Mouse (Mus musculus): ENCODE data around the gene D930048N14Rik.
A peak's percentile ranks its signal among the peaks of the same experiment; 100 is the strongest.
"Not testable (repeated sequence)": the region's sequence is repeated elsewhere in the genome, so short reads cannot be mapped to it uniquely, and the experiment has no call there.

Gene D930048N14Rik

DNA sequence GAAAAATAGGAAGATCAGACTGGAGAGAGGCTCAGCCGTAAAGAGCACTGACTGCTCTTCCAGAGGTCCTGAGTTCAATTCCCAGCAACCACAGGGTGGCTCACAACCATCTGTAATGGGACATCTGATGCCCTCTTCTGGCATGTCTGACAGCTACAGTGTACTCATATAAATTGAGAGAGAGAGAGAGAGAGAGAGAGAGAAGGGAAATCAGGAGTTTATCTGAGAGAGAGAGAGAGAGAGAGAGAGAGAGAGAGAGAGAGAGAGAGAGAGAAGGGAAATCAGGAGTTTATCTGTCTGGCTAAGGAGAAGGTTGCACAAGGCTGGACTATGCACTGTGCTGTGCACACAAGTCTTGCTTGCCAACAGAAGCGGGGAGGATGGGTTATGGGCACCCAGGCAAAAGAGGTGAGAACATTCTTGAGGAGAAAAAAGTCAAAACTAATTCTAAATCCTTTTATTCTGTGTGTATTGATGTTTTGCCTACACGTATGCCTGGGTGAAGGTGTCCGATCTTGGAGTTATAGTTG, 2.2 kb downstream of the D930048N14Rik start:
- no peak for DNase-seq (ENCODE audit: low spot score in 2 of 2)

DNA sequence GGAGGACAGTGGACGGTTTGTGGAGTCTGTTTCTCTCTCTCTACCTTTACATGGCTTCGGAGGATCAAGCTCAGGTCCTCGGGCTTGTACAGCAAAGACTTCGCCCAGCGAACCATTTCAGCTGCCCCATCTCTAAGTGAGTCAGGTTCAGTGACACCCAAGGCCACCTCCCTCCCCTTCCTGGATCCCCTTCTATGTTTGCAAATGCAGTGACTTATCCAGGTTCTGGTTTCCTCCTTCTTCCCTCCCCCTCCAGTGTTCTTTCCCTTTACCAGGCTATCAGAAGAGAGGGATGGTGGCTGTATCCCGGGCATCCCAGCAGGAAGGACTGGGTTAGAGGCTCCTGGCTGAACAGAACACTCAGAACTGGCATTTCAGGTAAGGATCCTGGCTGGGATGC, 3.0 kb downstream of the D930048N14Rik start:
- DNase-seq (ENCODE audit: low spot score in 2 of 2): no peak

DNA sequence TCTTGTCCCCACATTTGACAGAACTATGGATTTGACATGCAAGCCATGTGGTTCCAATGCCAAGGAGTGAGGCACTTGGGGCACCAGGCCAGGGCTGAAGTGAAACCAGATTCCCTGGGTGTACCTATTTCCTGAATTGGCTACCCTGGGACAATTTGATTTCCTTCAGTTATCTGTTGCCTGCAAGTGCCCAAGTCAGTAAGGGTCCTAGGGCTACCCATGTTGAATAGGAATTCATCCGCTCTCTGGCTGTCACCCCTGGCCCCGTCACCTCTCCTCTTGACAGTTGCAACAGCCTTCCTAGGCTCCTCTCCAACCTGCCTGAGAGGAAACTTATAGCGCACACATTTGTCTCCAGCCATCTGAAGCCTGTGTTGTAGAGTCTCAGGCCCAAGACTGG, 4.1 kb downstream of the D930048N14Rik start:
- DNase-seq (ENCODE audit: low spot score in 2 of 2): no peak

DNA sequence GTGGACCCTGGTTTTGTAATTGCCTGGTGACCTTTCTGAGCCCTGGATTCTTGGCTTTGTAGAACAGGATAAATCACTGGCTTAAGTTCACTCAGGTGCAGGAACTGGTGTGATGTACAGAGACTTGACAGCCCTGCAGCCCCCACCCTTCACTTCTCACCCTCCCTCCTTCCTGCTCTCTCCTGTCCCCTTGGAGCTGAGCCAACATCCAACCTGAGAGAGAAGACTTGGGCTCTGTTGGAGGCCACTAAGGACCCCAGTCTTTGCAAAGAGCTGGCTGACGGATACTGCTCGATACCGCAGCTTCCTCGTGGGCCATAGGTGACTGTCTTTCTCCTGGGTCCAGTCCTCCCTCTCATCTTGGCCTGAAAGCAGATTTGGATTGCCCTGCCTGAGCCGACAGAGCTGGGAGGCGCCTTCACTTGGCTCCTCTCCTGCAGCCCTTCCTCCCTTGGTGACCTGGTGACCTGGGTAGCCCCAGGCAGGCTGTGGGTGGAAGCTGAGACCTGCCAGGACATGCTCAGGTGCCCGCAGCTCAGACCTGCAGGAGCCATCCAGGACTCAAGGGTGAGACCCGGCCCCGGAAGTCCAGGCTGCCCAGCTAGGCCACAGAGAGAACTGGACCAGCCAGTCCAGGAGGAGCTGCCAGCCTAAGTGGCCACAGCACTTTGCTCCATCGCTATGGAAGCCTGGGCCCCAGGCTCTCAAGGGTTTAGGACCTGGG, 6.2 kb downstream of the D930048N14Rik start:
- no peak for DNase-seq (ENCODE audit: low spot score in 2 of 2)

DNA sequence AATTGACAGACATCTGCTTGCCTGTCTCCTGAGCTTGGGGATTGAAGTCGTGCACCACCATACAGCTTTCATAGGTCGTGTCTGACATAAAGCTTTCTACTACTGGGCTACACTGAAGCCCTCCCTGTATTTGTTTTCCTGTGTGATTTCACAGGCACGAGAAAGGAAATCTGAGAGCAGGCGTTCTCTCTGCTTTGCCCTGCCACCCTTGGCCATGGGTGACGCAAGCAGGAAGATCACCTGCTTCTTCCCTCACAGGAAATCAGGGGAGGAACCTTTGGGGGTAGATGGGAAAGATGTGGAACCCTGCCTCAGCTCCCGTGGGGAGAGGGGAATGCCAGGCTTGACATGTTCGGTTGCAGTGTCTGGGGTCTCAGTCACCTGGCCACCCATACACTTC, 7.5 kb downstream of the D930048N14Rik start:
- DNase-seq (ENCODE audit: low spot score in 2 of 2): no peak

DNA sequence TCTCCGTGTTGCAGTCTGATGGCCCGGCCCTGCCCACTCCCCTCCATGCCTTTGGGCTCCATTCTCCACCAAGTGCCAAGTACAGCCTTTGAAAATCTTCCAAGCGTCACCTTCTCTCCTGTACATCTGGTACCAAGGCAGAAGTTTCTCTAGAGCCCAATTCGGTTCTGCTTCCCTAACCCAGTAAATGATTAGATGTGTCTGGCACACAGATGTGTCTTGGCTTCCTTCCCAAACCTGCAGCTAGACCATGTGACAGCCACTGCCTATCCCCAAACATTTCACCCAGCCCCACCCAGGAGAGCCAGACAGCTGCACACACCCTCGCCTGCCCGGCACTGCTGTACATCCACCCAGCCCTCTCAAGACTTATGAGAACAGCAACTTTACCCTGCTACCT, 8.0 kb downstream of the D930048N14Rik start:
- DNase-seq (ENCODE audit: low spot score in 2 of 2): no peak

DNA sequence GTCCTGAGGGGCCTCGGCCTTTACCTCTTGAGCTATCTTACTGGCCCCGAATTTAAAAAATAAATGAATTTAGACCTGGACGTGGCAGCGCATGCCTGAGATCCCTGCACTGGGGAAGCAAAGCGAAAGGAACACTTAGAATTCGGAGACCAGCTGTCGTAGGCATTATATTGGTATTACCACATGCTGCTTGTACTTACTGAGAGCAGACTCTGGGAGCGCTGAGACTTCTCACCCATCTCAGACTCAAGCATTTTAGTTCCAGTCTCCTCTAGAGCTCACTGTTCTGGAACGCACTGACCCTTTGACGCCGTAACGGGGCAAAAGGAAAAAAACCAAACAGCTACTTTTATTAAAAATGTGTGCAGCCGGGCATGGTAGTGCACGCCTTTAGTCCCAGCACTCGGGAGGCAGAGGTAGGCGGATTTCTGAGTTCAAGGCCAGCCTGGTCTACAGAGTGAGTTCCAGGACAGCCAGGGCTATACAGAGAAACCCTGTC, 11.2 kb downstream of the D930048N14Rik start:
- DNase-seq (ENCODE audit: low spot score in 2 of 2): no peak

DNA sequence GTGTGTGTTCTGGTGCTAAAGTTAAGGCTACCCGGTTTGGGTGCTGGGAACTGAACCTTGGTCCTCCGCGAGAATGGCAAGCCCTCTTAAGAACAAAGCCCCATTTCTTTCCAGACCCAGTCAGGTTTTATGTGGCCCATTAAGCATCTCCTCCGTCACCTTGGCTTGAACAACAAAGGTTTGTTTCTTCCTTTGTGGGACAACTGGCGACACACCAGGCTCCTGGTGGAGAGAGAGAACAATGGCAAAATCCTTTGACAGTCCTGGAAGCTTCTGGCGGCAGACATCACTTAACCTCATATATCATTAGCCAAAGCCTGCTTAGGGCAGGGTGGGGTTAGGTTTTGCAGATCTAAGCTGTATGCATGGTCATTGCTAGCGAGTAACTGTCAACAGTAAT, 11.9 kb downstream of the D930048N14Rik start:
- no peak for DNase-seq (ENCODE audit: low spot score in 2 of 2)

DNA sequence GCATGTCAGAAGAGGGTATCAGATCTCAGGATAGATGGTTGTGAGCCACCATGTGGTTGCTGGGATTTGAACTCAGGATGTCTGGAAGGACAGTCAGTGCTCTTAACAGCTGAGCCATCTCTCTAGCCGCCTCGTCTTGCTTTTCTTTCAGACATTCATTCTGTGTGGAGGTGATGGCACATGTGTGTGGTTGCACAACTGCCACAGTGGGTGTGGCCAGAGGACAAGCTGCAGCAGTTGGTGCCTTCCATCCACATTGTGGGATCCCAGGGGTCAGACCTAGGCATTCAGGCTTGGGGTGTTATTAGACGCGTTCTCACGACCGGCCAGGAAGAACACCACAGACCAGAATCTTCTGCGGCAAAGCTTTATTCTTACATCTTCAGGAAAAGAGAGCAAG, 14.0 kb downstream of the D930048N14Rik start:
- not testable (repeated sequence) for DNase-seq (ENCODE audit: low spot score in 2 of 2)

DNA sequence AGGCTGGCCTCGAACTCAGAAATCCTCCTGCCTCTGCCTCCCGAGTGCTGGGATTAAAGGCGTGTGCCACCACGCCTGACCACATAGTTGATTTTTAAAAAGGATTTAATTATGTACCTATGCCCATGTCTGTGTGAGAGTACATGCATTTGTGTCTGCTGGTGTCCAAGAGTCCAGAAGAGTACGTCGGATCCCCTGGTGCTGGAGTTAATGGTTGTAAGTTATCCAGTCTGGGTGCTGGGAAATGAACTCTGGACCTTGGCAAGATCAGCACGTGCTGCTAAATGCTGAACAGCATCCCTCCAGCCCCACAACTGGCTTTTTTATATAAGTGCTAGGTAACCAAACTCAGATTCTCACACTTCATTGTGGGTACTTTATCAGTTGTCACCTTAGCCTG, 20.1 kb downstream of the D930048N14Rik start:
- no peak for DNase-seq (ENCODE audit: low spot score in 2 of 2)

DNA sequence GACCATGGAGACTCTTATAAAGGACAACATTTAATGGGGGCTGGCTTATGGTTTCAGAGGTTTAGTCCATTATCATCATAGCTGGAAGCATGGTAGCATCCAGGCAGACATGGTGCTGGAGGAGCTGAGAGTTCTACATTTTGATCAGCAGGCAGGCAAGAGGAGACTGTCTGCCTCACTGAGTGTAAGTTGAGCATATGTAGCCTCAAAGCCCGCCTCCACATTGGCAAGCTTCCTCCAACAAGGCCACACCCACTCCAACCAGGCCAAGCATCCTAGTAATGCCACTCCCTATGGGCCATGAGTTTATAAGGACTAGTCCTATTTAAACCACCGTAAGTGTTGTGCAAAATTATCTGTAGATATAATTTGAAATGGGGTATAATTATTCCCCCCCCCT, 20.6 kb downstream of the D930048N14Rik start:
- DNase-seq (ENCODE audit: low spot score in 2 of 2): no peak

DNA sequence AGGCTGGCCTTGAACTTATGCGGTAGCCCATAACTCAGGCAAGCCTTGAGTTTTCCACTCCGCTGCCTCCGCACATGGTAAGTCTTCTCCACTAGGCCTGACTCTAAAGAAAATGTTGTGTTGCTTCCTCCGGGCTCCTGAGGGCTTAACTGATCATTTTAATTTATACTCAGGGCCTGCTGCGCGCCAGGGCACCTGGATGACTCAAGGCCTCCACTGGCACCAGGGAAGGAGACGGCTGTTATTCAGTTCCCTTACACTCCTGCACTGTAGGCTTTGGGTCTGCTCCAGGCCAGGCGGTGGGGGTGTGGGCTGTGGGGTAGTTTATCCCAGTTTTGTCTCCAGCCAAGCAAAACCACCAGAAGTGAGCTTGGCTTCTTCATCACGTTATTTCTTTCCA, 22.5 kb downstream of the D930048N14Rik start:
- peak in 1 of 2 experiments; percentile 10 for DNase-seq (ENCODE audit: low spot score in 2 of 2)

DNA sequence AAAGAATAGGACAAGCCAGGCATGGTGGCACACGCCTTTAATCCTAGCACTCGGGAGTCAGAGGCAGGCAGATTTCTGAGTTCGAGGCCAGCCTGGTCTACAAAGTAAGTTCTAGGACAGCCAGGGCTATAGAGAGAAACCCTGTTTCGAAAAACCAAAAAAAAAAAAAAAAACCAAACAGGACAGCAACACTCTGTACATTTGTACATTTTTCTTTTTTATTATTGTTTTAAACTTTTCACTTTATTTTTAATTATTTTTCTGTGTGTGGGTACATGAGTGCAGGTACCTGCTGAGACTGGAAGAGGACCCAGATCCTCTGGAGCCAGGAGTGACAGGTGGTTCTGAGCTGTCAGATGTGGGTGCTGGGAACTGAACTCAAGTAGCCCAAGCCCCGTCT, 24.6 kb downstream of the D930048N14Rik start:
- DNase-seq (ENCODE audit: low spot score in 2 of 2): no peak

DNA sequence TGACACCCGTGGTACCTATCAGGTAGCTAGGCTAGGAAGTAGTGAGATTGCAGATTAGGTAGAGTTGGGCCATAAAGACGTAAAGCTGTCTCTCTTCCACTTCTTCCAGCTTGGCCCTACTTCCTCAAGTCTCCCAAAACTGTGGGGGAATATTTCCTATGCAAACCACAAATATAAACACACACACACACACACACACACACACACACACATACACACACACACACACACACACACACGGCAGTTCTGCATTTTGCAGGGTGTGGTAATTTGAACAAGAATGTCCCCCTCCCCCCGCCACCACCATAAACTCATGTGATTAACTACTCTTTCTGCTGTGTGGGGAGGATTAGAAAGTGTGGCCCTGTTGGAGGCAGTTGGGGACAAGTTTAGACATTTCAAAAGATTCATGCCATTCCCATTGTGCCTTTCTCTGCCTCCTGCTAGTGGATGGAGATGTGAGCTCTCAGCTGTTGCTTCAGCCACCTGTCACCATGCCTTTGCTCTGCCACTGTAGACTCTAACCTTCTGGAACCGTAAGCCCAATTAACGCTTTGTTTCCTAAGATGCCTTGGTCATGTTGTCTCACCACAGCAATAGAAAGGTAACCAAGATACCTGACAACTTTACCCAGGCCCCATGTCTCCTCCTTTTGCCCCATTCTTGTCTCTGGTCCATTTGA, 27.1 kb downstream of the D930048N14Rik start:
- DNase-seq (ENCODE audit: low spot score in 2 of 2): no peak

DNA sequence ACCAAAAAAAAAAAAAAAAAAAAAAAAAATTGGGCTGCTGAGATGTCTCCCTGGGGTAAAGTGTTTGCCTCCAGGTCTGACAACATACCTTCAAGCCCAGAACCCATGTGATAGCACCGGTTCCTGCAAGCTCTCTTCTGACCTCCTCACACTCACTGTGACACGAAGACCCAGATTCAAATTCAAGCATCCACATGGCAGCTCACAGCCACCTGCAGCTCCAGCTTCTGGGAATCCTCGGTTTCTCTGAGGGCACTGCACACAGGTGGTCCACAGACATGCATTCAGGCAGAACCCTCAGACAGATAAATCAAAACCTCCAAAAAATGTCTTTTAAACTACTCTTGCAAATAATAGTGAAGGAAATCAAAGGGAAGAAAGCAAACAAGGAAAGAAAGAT, 28.7 kb downstream of the D930048N14Rik start:
- no peak for DNase-seq (ENCODE audit: low spot score in 2 of 2)

DNA sequence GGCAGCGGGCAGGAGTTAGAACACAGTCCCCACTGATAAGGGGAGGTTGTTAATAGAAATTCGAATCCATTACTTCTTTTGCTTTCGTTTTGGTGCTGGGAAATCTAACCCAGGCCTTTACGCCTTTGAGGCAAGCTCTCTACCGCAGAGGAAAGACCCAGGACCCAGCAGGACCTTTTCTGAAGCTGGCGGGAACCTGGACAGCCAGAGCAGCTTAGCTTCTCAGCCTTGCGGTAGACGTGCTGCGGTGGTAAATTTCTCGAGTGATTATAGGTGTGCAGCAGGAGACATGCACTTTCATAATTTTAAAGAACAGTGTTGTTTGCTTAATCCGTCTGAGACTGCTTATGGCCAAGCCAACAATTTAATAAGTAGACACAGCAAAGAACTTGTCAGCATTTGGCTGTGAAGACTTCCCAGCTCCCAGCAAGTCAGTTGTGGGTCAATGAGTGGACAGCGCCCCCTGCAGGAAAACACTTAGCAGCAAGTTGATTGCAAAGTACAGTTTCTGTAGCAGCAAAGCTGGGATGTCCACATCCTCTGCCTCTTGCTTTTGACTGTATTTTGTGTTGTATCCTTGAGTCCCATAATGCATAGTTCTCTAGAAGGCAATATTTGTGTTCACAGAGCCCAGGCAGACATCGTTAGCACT, 30.7 kb downstream of the D930048N14Rik start:
- peak; percentile 80 to 93 for DNase-seq (ENCODE audit: low spot score in 2 of 2)

DNA sequence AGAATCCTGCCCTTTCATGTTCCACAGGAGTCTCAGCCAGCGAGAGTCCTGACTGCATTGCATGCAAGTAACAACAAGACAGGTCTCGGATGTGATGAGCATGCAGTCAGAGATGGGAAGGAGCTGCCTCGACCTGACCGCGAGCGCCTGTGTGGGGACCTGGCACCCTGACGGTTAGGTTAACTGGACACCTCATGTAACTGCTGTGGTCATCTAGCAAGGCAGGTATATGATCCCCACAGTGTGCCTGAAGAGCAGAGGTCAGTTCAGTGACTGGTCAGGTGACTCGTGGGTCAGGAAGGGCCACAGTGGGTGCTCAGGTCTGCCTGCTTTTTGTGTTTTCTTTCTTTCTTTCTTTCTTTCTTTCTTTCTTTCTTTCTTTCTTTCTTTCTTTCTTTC, 31.2 kb downstream of the D930048N14Rik start:
- no peak for DNase-seq (ENCODE audit: low spot score in 2 of 2)

DNA sequence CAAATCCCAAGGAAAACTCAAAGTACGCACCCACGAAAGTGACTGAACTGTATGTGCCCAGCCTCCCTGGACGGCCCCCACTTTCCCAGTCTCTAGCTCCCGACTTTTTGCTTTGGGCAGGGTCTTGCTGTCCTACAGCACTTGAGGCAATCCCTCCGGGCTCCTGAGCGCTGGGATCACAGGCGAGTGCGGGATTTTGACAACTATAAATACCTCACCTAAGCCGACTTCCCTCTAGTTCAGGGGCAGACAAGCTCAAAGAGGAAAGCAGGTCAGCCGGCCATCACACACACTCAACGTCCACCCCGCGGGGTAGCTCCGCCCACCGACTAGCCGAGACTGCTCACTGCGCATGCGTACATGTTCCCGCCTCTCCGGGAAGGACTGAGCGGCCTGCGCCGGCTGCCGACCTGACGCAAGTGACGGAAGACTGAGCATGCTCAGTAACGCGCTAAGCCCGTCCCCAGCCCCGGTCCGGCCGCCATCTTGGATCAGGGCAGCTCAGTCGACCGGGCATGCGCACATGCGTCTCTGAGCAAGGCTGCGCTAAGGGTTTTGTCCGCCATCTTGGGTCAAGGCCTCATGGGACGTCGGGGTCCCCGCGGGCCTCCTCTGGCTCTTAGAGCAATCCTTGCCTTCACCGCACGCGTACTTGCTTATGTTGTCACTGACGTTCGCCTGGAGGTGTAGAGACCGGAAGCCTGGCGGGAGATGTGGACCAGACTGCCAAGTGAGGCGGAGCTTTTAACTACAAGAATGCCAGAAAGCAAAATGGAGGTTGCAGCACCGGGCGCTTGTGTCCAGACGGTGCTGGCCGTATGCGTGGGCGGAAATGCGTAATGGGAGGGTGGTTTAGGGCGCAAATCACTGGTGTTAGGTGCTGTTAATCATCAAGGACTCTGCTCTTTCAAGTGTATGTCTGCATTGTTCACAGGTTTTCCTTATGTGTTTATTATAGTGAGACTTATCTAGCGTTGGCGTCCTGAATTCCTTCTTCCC, 37.9 kb downstream of the D930048N14Rik start, which contains the start of gene 0610009B22Rik:
Gene 0610009B22Rik (minus strand): TSS at position 545 of the 999 bp plus-strand sequence.
- DNase-seq (ENCODE audit: low spot score in 2 of 2): peak; percentile 100

DNA sequence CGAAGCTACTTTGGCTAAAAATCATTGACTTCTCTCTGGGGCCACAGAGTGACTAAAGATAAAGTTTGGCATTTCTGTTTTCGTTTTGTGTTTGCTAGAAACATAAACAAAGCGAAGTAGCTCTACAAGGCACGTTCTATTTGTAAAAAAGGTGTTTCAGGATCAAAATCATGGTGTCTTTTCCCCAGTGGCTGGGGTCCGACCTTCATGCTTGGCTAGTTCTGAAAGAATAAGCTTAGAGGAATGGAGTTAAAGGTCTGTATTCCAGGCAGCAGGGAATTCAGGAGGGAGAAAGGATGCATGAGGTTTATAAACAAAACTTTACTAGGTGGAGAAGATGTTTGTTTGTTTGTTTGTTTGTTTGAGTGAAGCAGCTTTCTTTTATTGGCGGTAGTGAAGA, 38.6 kb downstream of the D930048N14Rik start:
- no peak for DNase-seq (ENCODE audit: low spot score in 2 of 2)

DNA sequence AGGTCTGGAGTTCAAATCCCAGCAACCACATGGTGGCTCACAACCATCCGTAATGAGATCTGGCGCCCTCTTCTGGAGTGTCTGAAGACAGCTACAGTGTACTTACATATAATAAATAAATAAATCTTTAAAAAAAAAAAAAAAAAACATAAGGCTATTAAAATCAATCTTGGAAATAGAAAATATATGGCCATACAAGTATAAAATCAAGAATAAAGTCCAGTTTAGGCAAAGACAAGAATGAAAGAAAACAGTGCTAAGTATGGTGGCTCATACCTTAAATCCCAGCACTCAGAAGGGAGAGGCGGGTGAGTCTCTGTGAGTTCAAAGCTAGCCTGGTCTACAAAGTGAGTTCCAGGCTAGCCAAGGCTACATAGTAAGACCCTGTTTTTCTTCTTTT, 39.8 kb downstream of the D930048N14Rik start:
- not testable (repeated sequence) for DNase-seq (ENCODE audit: low spot score in 2 of 2)

DNA sequence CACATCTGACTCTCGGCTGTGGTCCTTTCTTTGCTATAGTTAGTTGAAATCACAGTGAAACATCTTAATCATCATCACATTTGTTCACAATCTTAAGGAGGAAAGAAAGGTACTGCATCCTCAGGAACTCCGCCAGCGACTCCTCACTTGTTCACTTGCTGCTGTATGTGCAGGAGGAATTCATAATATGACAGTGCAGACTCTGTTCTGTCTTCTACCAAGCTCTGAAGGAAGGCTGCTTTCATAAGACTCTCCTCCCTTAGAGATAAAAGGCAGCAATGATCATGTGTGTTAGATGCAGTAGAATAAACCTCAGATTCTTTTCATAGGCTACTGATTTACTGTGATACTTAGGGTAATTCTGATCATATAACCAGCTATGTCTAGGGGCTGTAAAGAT, 44.2 kb downstream of the D930048N14Rik start:
- DNase-seq (ENCODE audit: low spot score in 2 of 2): no peak
